Mouse (Mus musculus) E14TG2a.4 (cell line): Measurements from ENCODE around the gene Igsf9b.

Experiments
- CTCF ChIP-seq: conservative IDR thresholded peaks from 2 replicates; pipeline ENCODE4 v1.5.1; 2014; ENCODE audit warnings: low read length
- NANOG ChIP-seq: IDR thresholded peaks from 2 replicates; pipeline ENCODE4 v1.6.1; 2014; ENCODE audit warnings: borderline replicate concordance, low read length, mixed read lengths
- POU5F1 ChIP-seq: IDR thresholded peaks from 2 replicates; pipeline ENCODE4 v1.6.1; 2014; ENCODE audit warnings: low read length, borderline replicate concordance

GRCm38 (mm10) chr9:27277401-27278087, 21.5 kb upstream of the Igsf9b start:
- TF ChIP-seq CTCF (no peak), POU5F1 (no peak), NANOG (no peak)
